Mouse (Mus musculus): ENCODE data around the gene Pde6d.

- no peak for TF ChIP-seq CTCF (IDR thresholded peaks at IDR 0.05; ENCODE audit: borderline replicate concordance, extremely low read depth, insufficient read depth, insufficient read length)
- no peak for TF ChIP-seq POLR2A (IDR thresholded peaks at IDR 0.05; ENCODE audit: borderline replicate concordance, extremely low read depth, insufficient read depth, insufficient read length, poor library complexity, severe bottlenecking)
Measured at GRCm38 (mm10) chr1:86562663-86563062, 19.8 kb downstream of the Pde6d start.

Data from brain, embryonic 14.5 days (tissue).